Mouse (Mus musculus): Measurements from ENCODE around the gene Lhfpl2.

Lhfpl2 gene

DNA sequence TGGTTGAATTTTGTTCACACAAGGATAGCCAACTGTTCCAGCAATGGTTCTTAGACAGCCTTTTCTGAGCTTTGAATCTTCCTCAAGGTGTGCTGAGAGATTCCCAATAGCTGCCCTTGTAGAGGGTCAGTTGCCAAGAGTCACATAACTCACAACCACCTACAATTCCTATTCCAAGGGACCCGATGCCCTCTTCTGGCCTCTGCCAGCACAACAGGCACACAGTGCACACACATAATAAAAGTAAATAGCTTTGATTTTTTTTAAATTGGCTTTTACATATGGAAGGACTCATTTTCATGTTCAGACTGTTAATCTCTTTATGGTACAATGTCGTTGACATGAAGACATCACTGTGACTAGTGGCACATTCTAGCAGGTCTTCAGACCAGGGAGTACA is 155.1 kb downstream of the Lhfpl2 start:
- DNase-seq (ENCODE audit: low spot score in 2 of 2) = peak in 1 of 2 experiments; percentile 40

DNA sequence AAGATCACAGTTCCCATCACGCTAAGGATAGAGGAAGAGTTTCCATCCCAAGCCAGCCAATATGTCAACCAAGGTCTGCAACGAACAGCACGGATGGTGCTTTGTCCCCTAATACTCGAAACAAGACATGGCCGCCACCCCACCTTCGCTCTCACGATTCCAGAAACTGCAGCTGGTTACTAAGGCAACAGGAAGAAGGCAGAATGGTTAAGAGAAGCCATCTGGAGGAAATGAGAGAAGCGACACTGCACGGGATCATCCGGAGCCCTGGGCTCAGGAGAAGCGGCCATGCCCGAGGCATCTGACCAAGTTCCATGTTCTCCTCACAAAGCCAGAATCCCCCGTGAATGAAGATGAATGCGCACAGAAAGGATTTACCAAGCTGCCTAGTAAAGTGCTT is 166.0 kb downstream of the Lhfpl2 start:
- DNase-seq (ENCODE audit: low spot score in 2 of 2) = peak in 1 of 2 experiments; percentile 49

DNA sequence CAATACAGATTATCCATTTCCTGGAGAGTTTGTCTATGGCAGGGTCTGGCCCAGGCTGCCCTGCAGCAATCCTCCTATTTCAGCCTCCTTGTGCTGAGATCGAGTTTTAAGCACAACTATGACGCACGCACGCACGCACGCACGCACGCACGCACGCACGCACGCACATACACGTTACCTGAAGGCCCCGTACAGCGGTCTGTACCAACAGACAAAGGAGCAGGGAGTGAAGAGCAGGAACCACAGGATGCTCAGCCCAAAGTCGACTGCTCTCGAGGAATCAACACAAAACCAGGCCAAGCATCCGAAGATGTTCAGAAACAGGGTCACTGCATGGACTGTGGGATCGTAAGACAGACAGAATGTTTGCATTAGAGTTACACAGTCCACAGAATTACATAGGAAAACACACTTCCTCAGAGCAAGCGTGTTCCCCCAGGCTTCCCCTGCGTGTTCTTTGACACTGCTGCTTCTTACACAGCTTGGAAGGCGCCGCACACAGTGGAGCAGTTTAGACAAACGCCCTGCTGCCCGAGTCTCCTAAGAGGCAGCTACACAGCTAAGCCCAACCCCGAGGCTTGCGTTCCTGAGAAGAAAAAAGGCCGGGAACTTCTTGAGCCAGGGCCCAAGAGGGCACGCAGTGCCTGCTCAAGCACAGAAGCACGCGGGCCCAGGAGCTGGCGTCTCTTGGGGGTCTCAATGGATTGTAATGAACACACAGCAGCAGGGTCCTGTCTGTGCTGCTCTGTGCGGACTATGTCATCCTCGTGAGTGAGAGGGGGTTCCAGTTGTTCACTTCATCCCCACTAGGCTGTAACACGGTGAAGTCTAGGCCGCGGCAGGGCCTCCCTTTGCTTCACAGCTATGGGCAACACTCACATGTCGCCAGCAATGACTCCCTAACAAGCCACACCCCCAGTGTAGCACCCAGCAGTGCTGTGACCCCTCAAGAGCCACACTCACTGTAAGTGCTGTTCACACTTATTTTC is 167.4 kb downstream of the Lhfpl2 start:
- DNase-seq (ENCODE audit: low spot score in 2 of 2) = peak in 1 of 2 experiments; percentile 48

DNA sequence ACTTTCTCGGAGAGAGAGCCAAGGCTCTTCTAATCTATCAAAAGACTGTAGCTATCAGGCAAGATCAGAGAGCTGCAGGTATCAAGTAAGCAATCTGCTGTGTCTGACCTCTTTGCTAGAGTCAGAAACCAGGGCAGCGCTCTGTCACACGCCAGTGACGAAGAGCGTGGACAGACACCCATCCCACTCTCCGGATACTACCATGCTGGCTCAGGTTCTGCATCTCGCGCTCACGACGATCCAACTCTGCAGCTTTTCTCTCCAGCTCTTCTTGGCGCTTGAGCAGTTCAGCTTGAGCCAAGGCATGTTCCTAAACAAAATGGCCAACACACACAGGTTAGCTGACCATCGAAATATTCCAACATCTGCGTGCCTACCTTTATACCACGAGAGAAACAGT is 174.3 kb downstream of the Lhfpl2 start:
- DNase-seq (ENCODE audit: low spot score in 2 of 2) = peak in 1 of 2 experiments; percentile 51

DNA sequence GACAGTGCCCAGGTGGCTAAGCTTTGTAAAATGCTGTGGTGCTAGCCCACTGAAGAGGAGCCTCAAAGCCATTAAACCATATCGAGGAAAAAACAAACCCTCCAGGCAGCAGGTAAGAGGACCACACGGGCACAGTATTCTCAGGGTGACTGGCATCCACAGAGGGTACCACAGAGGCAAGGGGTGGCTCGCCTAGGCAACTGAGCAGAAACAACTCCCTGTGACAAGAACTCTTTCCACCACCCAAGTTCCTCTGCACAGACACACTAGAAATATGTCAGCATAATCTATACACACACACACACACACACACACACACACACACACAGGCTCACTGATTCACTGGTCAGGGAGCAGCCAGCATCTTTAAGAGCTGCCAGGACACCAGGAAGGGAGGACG is 181.9 kb downstream of the Lhfpl2 start:
- DNase-seq (ENCODE audit: low spot score in 2 of 2) = peak in 1 of 2 experiments; percentile 25

DNA sequence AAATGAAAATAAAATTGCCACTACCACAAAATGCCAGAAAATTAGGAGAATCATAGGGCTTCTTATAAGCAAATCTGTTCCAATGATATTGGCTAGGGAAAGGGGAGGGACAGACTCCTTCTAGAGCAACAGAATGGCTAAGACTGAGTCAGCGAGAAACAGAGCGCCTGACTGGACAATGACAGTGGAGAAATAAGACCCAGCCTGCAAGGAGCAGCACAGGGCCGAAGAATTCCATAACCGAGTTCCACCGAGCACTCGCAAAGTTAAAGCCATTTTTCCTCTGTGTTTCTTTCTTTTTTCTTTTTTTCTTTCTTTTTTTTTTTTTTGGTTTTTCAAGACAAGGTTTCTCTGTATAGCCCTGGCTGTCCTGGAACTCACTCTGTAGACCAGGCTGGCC is 182.5 kb downstream of the Lhfpl2 start:
- peak in 1 of 2 experiments; percentile 55 for DNase-seq (ENCODE audit: low spot score in 2 of 2)

DNA sequence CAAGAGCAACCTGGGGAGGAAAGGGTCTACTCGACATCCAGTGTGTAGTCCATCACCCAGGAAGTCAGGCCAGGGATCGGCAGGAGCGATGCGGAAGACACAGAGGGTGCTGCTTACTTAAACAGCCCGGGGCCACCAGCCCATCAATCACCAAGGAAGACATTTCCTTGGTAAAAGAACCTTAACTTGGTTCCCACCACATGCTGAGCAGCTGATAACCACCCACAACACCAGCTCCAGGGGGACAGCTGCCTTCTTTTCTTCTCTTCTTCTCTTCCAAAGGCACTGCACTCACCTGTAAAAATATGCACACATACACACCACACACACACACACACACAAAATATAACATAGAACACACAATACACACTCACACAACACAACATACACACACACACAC is 183.3 kb downstream of the Lhfpl2 start:
- DNase-seq (ENCODE audit: low spot score in 2 of 2) = peak in 1 of 2 experiments; percentile 49

DNA sequence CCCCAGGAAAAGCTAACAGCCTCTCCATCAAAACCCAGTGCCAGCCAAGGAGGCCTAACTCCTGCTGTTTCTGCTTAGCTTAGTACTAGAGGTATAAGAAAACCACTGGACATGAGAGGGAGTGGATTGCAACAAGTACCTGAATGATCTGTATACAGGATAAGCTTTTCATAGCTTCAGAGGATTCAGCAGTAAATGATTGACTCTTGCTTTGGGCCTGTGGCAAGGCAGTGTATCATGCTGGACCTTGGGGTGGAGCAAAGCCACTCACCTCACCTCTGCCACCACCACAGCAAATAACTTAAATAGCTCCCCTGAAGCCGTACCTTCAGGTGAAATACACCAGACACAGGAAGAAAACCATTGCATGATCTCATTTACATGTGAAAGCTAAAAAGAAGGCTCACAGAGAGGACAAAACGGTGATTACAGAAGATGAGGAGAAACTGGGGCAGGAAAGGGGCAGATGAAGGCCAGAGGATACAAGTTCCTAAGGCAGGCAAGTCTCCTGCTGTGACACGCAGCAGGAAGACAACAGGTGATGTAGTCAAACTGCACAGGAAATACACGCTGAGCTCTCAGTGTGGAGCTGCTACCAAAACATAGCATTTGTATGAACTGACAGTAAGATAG is 184.4 kb downstream of the Lhfpl2 start:
- no peak for DNase-seq (ENCODE audit: low spot score in 2 of 2)

DNA sequence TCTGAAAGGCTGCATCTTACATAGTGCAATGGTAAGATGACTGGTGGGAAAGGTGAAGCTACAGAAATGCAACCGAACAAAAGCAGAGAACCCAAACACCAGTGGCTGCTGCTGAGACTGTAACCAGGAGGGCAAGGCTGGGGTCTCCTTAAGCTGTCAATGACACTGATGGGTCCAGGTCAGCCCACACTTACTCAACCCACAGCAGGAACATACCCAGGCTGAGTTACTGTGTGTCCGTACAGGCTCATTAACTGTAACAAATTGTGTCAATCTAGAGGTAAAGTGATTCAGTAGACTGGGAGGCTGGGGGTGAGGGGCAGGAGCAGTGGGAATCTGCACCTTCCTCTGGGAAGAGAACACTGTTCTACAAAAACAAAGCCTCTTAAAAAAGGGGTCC is 185.3 kb downstream of the Lhfpl2 start:
- DNase-seq (ENCODE audit: low spot score in 2 of 2) = peak in 1 of 2 experiments; percentile 47

All from urinary bladder, postnatal 4 days (tissue).